Mouse (Mus musculus) R1 (cell line): Measurements from ENCODE around the gene Epn1.
A peak's percentile ranks its signal among the peaks of the same experiment; 100 is the strongest.
"Not testable (repeated sequence)": the region's sequence is repeated elsewhere in the genome, so short reads cannot be mapped to it uniquely, and the experiment has no call there.

ENCODE experiments used
- DNase-seq: peaks from one replicate; pipeline ENCODE4 v3.0.0-alpha.2; 2018; ENCODE audit warnings: low read depth, low spot score

The Epn1 gene

GRCm38 (mm10) chr7:5058631-5059030, 21.4 kb upstream of the Epn1 start:
- no peak for DNase-seq

DNA sequence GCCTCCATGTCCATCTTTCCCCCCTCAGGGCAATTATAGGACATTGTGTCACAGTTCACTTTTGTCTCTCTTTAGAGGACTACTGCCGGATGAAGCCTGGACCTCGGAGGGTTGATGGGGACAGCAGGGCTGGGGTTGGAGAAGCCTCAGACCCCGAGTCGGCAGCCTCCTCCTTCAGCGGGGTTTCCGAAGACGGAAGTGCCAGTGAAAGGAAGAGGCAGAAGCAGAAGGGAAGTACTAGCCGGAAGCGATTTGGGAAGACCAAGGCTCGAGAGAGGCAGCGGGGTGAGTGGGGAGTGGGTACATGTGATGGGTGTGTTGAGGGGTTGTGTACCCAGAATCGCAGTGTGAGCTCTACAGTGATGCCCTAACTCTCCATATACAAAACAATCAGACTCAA, 20.6 kb upstream of the Epn1 start:
- DNase-seq: no peak

DNA sequence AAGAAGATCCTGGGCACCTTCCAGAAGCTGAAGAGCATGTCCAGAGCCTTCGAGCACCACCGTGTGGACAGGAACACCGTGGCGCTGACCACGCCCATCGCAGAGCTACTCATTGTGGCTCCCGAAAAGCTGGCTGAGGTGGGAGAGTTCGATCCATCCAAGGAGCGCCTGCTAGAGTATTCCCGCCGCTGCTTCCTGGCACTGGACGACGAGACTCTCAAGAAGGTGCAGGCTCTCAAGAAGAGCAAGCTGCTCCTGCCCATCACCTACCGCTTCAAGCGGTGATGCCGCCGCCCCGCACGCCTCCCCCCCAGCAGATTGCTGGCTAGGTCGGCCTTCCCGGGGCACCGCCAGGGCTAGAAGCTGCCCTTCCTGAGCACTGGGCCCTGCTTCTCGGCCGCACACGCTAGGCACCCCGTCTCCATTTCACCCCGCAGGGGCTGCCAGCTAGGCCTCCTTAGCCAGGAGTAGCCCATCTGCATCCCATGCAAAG, 19.8 kb upstream of the Epn1 start:
- peak; percentile 92 for DNase-seq

GRCm38 (mm10) chr7:5060944-5061773, 18.9 kb upstream of the Epn1 start:
- peak; percentile 98 for DNase-seq

- peak; percentile 90 for DNase-seq
Measured at GRCm38 (mm10) chr7:5061774-5062359, 18.2 kb upstream of the Epn1 start, which contains the start of gene U2af2. TSS of gene U2af2 (plus strand) at chr7:5062143.

DNA sequence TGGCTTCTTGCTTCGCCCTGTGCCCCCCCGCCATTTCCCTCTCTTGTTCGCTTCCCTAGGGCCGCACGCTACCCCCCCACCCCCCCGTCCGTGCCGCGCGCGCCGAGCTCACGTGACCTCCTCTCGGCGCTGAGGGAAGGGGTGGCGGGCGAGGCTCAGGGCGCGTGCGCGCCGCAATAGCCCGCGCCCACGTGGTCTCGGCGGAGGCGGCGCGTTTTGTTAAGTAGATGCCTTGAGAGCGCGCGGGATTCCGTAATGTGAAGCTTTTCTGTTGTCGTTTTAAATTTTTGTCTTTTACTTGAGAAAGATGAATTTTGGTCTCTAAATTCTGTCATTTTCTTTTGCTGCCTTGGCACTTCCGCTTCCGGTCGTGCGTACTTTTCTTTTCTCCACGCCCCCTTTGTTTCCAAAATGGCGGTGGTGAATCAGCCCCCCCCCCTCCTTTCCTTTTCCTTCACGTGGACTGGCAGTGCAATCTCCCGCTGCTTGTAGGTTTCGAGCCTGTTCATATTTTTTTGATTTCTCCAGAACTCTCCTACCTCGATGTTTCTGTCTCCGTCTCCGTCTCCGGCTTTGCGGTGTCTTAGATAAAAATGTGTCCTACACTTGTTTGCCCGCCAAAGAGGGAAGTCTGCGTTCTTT, 17.6 kb upstream of the Epn1 start:
- DNase-seq: peak; percentile 91

DNA sequence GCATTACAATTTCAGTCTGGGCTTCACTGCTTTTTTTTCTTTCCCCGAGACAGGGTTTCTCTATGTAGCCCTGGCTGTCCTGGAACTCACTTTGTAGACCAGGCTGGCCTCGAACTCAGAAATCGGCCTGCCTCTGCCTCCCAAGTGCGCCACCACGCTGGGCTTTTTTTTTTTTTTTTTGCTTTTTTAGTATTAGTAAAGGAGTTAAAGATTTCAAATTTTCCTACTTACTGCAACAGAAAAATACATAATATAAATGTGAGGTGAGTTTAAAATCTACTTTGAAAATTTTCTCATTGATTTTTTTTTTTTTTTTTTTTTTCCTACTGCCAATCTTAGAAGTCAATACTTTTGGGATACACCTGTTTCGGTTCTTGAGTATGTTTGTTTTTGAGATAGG, 15.1 kb upstream of the Epn1 start:
- DNase-seq: no peak

GRCm38 (mm10) chr7:5073586-5073985, 6.4 kb upstream of the Epn1 start:
- no peak for DNase-seq

DNA sequence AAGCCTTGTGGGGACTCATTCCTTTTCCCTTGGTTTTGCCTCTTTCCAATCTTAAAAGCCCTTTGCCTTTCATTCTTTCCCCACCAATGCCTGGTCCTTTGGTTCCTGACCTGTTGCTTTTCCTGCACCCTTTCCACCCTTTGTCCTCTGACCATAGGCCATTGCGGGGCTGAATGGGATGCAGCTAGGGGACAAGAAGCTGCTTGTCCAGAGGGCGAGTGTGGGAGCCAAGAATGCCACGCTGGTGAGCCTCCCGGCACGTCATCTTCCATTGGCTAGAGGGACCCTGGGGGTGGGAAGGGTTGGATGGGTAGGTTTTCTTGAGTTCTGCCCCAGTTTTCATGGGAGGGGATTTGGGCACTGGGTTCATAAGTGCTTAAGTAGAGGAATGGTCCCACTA, 5.1 kb upstream of the Epn1 start:
- DNase-seq: no peak

DNA sequence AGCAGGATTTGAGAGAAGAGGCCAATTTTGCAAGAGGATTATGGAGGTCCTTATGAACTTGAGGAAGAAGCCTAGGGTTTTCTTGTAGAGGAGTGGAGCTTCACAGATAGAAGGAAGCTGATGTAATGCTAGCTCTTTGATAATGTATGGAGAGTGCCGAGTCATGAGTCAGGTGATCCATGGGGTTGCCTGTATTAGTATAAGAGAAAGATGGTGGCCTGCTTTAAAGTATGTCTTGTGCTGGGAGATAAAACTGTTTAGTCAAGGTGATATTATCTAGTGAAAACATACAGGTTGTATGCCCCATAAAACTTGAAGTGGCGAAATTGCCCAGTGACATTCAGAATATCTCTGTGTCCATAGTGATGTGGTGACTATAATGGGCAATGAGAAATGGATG, 3.1 kb upstream of the Epn1 start:
- no peak for DNase-seq

GRCm38 (mm10) chr7:5079365-5080009, 548 bp upstream of the Epn1 start:
- DNase-seq: not testable (repeated sequence)

- DNase-seq: peak; percentile 71
Measured at GRCm38 (mm10) chr7:5080815-5081214, 780 bp downstream of the Epn1 start.

GRCm38 (mm10) chr7:5081241-5081640, 1.2 kb downstream of the Epn1 start:
- no peak for DNase-seq

- no peak for DNase-seq
Measured at GRCm38 (mm10) chr7:5081939-5082338, 1.9 kb downstream of the Epn1 start.

DNA sequence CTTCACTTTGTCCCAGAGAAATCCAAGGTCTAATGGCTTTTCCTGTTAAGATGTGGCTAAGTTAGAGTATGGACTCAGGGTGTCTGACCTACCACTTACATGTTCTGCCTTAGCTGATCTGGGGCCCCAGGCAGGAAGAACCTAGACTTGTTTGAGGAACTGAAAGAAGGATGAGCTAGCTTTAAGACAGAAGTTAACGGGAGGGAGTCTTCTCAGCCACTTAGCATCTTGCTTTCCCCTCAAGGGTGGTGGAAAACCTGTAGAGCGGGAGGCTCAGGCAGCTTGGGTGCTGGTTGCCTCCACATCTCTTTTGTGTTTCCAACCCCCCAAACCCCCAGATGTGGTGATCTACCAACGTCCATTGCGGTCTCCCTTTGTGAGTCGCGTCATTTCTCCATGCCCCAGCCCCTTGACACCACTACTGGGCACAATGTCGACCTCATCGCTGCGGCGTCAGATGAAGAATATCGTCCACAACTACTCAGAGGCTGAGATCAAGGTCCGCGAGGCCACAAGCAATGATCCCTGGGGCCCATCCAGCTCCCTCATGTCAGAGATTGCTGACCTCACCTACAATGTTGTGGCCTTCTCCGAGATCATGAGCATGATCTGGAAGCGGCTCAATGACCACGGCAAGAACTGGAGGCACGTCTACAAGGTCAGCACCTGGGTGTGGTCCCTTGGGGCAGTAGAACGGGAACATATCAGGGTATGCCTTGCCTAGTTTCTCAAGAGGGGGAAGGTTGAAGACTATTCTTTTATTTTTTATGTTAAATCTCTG, 3.5 kb downstream of the Epn1 start:
- no peak for DNase-seq

GRCm38 (mm10) chr7:5085512-5085911, 5.5 kb downstream of the Epn1 start:
- DNase-seq: no peak

GRCm38 (mm10) chr7:5086921-5087440, 6.9 kb downstream of the Epn1 start:
- no peak for DNase-seq

- DNase-seq: no peak
Measured at GRCm38 (mm10) chr7:5087886-5088285, 7.9 kb downstream of the Epn1 start.

DNA sequence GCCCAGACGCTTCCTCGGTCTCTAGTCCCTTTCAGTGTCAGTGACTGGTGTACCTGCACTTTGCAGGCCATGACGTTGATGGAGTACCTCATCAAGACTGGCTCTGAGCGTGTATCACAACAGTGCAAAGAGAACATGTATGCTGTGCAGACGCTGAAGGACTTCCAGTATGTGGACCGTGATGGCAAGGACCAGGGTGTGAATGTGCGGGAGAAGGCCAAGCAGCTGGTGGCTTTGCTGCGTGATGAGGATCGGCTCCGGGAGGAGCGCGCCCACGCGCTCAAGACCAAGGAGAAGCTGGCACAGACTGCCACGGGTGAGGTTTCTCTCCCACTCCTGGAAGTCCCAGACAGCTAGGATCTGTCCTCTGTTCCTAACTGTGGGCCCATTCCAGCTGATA, 9.8 kb downstream of the Epn1 start:
- DNase-seq: no peak

DNA sequence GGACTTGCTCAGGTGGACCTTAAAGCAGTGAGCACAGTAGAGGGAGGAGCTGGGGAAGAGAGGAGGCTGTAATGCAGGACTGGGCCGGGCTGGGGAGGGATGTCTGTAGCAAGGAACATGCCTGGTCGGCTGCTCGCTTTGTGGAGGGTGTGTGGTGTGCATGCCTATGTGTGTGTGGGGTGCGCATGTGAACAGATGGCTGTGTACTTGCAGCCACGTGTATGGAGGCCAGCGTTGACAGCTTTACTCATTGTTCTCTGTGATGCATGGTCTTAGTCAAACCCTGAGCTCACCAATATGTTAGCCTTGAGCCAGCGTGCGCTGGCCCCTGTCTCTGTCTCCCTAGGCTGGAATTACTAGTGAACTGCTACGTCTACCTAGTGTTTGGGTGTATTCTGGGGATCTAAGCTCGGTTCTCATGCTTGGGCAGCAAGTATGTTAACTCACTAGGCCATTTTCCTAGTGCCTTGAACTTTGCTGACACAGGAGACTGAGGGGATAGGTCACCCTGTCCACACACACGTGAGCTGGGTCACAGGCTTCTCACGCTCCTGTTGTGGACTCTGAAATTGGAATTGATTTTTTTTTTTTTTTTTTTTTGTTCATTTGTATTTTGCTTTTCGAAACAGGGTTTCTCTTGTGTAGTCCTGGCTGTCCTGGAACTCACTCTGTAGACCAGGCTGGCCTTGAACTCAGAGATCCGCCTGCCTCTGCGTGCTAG, 11.1 kb downstream of the Epn1 start:
- DNase-seq: no peak
